Mouse (Mus musculus) kidney, postnatal 25 days (tissue): ENCODE data around the gene Tnfrsf13b.

Experiments used
- DNase-seq, 2 experiments: peaks; one replicate each; pipeline ENCODE4 v3.0.0; 2021; ENCODE audit warnings: mixed read lengths in 2 of 2

Tnfrsf13b gene

DNA sequence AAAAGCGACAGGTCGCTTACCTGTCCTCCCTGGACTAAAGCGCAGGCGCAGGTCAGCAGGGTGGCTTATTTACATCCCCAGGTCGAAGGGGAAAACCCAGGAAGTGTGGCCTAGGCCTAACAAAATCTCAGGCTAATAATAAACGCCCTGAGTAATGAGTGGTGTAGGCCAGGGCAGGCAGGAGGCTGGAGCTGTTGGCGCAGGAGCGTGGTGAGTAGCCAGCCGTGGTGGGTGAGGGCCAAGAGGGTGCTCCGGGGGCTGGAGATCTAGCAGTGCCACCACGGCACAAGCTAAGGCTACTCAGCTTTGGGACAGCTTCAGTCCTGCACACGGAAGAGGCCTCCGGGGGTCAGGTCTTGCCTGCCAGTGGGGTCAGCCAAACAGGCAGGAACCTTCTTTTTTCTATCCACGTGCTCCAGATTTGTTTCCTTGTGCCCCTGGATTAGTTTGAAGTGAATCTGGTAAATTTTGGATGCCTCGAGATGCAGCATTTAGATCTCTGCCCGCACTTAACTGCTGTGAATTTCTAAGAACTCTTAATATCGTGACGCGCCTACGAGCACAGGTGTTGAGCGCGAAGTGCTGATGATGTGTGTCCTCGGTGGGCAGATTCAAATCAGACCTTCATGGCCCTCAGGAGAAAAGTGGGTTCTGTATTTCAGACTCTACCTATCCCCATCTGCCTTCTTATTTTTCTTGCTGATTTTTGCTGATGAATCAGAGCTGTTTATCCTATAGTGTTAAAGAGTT lies at the start of gene Tnfrsf13b:
TSS of gene Tnfrsf13b (plus strand) at position 150 of the 750 bp plus-strand sequence.
- no peak for DNase-seq

- no peak for DNase-seq
These were observed 44.9 kb upstream of the Tnfrsf13b start for GRCm38 (mm10) chr11:61081624-61082023.

DNA sequence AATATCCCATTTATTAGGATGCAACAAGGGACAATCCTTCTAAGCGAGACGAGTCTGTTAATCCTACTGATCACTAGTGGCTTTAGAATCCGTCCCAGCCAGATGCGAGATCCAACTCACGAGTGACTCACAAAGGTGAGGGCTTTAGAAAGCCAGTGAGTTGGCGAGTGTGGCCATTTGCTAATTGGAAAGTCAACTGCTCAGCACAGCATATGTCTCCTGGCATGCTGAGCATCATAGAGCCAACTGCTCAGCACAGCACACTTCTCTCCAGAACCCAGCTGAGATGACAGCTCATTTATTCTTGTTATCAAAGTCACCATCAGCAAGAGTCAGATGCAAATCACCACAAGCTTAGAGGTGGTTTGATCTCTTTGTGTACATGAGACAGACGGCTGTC lies 36.4 kb upstream of the Tnfrsf13b start:
- no peak for DNase-seq

- no peak for DNase-seq
These were observed 35.4 kb upstream of the Tnfrsf13b start for GRCm38 (mm10) chr11:61091192-61091591.

DNA sequence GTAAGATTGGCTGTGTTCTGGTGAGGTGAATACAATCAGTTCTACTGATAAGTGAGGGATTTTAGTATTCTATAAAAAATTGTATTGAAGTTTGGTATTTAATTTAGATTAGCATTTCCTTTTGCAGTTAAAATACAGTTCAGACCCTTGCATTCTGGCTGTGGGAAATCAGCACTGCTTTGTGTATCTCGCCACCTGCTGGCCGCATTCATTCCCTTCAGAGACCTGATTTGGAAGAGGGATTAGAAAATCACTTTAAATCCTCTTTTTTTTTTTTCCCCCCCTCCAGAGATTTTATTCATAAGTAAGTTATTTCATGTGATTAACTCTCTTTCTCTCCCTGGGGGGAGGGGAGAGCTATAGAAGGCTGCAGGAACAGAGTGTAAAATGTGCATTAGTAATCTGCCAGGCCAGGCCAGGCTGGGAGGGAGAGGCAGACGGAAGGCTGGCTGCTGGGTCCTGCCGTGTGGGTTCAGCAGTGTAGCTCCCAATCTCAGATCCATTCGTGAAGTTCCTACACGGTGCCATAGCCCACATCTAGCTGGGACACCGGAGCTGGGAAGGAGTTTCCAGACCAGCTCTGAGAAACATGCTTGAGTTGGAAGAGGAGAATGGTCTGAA lies 34.8 kb upstream of the Tnfrsf13b start:
- DNase-seq: peak; percentile 75 to 89

GRCm38 (mm10) chr11:61098046-61098445 lies 28.5 kb upstream of the Tnfrsf13b start:
- DNase-seq: no peak

- DNase-seq: no peak
These were observed 23.9 kb upstream of the Tnfrsf13b start for GRCm38 (mm10) chr11:61102397-61103339.

GRCm38 (mm10) chr11:61104241-61104901 lies 22.2 kb upstream of the Tnfrsf13b start:
- DNase-seq: peak; percentile 88 to 94

DNA sequence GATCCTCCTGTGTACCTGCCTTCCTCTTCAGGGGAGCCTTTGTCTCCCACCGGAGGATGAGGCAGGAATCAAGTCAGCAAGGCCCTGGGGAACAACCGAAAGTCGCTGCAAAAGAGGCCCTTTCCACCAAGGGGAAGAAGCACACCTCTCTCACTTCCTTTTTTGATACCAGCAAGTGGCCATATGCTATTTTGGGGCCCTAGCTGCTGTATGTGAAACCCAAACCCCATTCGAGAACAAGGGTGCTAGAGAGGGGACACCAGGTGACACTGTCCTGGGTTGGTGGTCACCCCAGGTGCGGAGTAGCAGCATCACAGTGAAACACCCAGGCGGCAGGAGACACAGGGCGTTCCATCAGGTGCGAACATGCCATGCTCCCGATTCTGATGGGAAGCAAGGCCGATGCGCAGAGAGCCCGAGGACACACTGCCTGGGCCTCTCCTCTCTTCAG lies 17.6 kb upstream of the Tnfrsf13b start:
- no peak for DNase-seq

DNA sequence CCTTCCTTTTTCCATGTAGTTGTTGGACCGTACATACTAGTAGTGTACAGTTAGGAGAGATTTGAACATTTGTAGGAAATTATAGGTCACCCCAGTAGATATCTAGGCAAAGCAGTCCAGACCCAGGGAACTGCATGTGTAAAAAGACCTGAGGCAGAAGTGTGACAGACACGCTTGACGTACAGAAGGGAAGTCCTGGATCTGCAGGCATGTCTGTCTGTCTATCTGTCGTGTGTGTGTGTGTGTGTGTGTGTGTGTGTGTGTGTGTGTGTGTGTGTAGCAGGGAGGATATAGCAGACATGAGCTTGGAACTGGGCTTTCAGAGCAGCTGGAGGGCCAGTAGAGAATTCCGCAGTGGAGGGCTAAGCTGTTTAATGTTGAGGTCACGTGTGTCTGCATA lies 16.8 kb upstream of the Tnfrsf13b start:
- DNase-seq: no peak

GRCm38 (mm10) chr11:61110113-61110512 lies 16.4 kb upstream of the Tnfrsf13b start:
- no peak for DNase-seq

DNA sequence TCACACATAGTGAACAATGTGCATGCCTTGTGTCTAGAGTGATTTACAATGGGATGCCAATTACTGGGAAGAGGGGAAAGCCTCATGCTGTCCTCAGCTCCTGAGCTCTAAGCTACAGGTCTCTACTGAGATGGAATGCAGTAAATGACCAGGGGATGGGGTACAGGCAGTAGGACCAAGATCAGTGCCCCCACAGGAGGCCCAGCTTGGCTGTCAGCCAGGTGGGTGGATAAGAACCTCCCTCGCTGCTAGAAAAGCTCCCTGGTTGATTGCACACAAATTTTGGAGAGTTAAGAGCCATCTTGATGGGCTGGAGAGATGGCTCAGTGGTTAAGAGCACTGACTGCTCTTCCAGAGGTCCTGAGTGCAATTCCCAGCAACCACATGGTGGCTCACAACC lies 15.6 kb upstream of the Tnfrsf13b start:
- DNase-seq: no peak

GRCm38 (mm10) chr11:61111472-61111871 lies 15.1 kb upstream of the Tnfrsf13b start:
- no peak for DNase-seq

DNA sequence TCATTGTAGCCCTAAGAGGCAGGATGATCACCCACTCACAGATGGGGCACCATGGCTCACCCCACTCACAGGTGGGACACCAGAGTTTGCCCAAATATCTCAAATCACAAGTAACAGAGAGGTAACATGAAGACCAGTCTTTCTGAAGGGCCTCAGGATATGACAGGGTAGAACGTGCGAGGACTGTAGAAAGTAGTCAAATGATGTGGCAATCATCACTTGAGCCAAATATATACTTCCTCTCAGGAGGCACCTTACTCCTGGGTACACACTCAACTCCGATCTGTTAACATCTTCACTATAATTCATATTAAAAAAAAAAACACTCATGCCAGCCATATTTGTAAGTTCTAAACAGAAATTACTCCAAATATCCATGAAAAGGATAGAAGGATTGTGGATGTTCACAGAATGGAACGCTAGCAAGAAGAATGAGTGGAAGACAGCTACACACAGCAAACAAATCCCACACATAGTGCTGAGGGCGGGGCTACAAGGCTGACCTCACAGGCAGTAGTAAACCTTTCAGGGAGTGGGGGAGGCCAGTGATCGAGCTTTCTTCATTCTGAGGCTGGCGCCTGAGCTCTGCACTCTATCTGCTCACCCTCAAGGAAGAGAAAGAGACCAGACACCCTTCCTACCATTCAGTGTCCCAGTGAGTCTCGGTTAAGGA lies 14.1 kb upstream of the Tnfrsf13b start:
- DNase-seq: no peak

- no peak for DNase-seq
These were observed 10.3 kb upstream of the Tnfrsf13b start for GRCm38 (mm10) chr11:61116226-61116625.

DNA sequence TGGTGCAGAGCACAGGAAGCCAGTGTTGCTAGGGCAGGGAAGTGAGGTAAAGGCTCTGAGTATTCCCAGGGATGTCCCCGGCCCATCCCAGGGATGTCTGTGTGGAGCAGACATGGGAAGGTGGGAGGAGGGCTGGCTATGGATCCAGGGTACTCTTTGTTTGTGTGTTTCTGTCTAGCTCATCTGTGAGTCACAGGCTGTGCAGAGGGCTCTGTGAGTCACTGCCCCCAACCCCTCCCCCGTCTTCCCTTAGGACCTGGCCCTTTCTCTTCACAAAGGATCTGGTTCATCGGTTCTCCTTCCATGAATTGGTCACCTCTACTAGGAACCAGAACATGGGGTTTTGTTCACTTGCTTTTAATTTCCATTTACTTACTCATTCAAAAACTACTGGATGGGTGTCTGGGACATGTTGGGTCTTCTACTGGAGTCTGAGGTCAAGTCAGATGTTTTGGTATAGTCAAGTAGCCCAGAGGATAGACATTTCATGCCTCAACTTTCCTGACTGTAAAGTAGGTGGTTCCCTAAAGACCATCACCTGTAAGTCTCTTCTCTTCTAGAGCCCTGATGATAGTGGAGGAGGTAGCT lies 6.5 kb upstream of the Tnfrsf13b start:
- DNase-seq: no peak

DNA sequence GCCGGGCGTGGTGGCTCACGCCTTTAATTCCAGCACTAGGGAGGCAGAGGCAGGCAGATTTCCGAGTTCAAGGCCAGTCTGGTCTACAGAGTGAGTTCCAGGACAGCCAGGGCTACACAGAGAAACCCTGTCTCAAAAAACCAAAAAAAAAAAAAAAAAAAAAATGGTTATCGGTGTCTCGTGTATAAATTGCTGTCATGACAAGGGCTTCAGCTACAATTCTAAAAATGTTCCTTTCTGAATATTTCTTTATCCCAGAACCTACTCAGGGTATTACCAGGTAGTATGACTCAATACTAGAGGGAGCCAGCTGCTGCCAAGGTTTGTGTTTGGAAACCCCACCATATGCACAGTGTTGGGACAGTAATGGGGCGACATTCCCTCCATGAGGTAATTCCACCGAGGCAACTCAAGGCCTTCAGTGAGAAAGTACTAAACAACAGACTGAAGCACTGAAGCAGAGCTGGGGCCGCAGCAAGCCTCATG lies 4.2 kb upstream of the Tnfrsf13b start:
- DNase-seq: no peak

DNA sequence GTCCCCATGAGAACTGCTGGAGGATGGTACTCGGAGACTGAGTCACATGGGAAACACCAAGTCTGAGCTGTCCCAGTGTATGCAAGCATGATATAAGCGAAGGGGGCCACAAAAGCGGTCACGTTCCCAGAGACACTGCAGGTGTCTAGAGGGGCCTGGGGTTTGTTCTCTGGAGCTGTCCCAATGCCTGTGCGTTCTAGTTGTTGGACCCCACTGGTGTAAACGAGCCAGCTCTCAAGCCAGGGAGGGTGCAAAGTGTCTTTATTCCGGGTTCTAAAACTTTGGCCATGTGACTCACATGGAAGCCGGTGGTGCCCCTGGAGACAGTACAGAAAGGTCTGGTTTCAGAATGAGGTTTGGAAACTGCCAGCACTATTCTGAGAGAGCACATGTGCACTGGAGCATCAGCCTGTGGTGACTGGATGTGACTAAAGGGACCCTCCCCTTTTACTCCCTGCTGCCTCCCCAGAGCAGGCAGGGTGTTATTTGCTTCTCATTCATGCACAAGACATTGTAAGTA lies 3.7 kb upstream of the Tnfrsf13b start:
- no peak for DNase-seq

DNA sequence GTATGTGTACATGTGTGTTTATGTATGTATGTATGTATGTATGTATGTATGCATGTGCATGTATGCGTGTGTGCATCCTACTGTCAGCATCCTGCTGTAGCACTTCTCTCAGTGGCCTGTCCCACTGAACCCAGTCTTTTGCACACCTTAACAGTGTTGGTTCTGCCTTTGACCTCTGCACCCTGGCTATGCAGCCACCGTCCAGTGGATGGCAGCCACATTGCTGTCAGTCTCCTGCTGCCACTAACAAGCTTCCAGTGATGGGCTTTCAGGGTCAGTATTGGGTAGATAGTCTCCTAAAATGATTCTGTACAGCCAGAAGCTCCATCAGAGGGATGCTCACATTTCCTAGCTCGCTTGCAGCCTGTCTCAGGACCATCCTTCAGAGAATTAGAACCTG lies 2.7 kb upstream of the Tnfrsf13b start:
- no peak for DNase-seq

DNA sequence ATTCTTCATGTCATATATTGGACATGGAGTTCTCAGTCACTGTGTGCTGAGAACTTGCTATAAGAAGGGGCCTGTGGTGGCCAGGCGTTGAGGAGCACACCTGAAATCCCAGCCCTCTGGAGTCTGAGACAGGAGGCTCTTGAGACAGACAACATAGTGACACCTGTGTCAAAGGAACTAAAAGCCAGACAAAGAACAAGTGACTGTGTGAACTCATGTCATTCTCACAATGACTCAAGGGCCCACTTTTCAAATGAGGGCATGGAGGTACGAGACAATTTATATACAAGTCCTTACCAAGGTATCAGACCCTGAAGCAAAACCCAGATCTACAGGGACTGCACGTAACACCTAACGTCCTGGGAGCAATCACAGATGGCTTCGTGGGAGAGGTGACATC lies 585 bp upstream of the Tnfrsf13b start:
- no peak for DNase-seq

GRCm38 (mm10) chr11:61127421-61128055 lies 983 bp downstream of the Tnfrsf13b start:
- no peak for DNase-seq
